Mouse (Mus musculus): ENCODE data around the gene Spred2.

- TF ChIP-seq EP300 (IDR thresholded peaks at IDR 0.05; ENCODE audit: low read depth) = peak; percentile 67
- TF ChIP-seq CTCF (IDR thresholded peaks at IDR 0.05; ENCODE audit: low read depth) = no peak
Measured at GRCm38 (mm10) chr11:20043256-20043655, 119.1 kb downstream of the Spred2 start.
